Mouse (Mus musculus) cortical plate, adult 2 months (tissue): ENCODE measurements at regions not wholly inside any gene's neighbourhood (a gene's known extent, or its start where the extent isn't known, plus 50 kb on each side); places are given as distances from the start of the nearest gene placed in this dataset.

Experiments
- H3K27ac ChIP-seq: fragments of 200-500 bp; 2 replicates; pipeline ENCODE4 v1.5.1; 2012; ENCODE audit warnings: low read length, control low read depth, inconsistent platforms; ENCODE audit not compliant: insufficient read depth
- H3K4me1 ChIP-seq: fragments of 200-500 bp; 2 replicates; pipeline ENCODE4 v1.6.1; 2011; ENCODE audit warnings: low read length; ENCODE audit not compliant: control insufficient read depth, insufficient read depth
- H3K4me3 ChIP-seq: fragments of 200-500 bp; 2 replicates; pipeline ENCODE4 v1.5.1; 2011; ENCODE audit warnings: mild to moderate bottlenecking, low read length, control low read depth; ENCODE audit not compliant: insufficient read depth
- CTCF ChIP-seq: fragments of 200-500 bp; IDR thresholded peaks from 2 replicates; pipeline ENCODE4 v1.5.1; 2011; ENCODE audit warnings: mild to moderate bottlenecking, control low read depth, low read length; ENCODE audit not compliant: insufficient read depth; ENCODE audit errors: extremely low read depth
- POLR2A ChIP-seq: fragments of 200-500 bp; IDR thresholded peaks from 2 replicates; pipeline ENCODE4 v1.6.1; 2011; ENCODE audit warnings: mild to moderate bottlenecking, low read length, control low read depth; ENCODE audit not compliant: insufficient read depth; ENCODE audit errors: extremely low read depth

- H3K4me3 ChIP-seq: no peak overlapping the region
Measured at GRCm38 (mm10) chr17:77819698-77820097, 380.4 kb upstream of the Crim1 start.

GRCm38 (mm10) chr17:77843949-77844348 lies 356.1 kb upstream of the Crim1 start:
- Histone ChIP-seq H3K4me3 (no peak overlapping the region), H3K27ac (no peak overlapping the region), H3K4me1 (no peaks in the 10 kb centered on the region)
- TF ChIP-seq POLR2A (no peak), CTCF (no peak)

More at GRCm38 (mm10) chr17:77819698-77820097, 380.4 kb upstream of the Crim1 start:
- TF ChIP-seq POLR2A (no peak), CTCF (no peak)
- Histone ChIP-seq H3K4me1 (no peaks in the 10 kb centered on the region), H3K27ac (no peak overlapping the region)

- Histone ChIP-seq H3K27ac (peak overlapping the region; percentile 56; the same call in 1 of the 2 replicates), H3K4me1 (no peaks in the 10 kb centered on the region), H3K4me3 (no peak overlapping the region)
- TF ChIP-seq CTCF: no peak
- TF ChIP-seq POLR2A: no peak
Measured at GRCm38 (mm10) chr17:77874497-77874896, 325.6 kb upstream of the Crim1 start.

GRCm38 (mm10) chr17:77877016-77877415 lies 323.0 kb upstream of the Crim1 start:
- Histone ChIP-seq H3K4me1 (no peaks in the 10 kb centered on the region), H3K27ac (no peak overlapping the region), H3K4me3 (no peak overlapping the region)
- TF ChIP-seq CTCF (no peak), POLR2A (no peak)

- no peak overlapping the region for H3K4me3 ChIP-seq
Measured at GRCm38 (mm10) chr17:77885150-77885549, 314.9 kb upstream of the Crim1 start.

GRCm38 (mm10) chr17:77889147-77889546 lies 310.9 kb upstream of the Crim1 start:
- H3K27ac ChIP-seq: peak overlapping the region; percentile 56
- TF ChIP-seq CTCF: no peak
- no peak for TF ChIP-seq POLR2A
- H3K4me3 ChIP-seq: no peak overlapping the region
- H3K4me1 ChIP-seq: no peaks in the 10 kb centered on the region

More at GRCm38 (mm10) chr17:77885150-77885549, 314.9 kb upstream of the Crim1 start:
- no peak for TF ChIP-seq POLR2A
- TF ChIP-seq CTCF: no peak
- Histone ChIP-seq H3K4me1 (no peaks in the 10 kb centered on the region), H3K27ac (no peak overlapping the region)

- TF ChIP-seq CTCF (no peak), POLR2A (no peak)
- Histone ChIP-seq H3K4me3 (no peak overlapping the region), H3K4me1 (no peaks in the 10 kb centered on the region), H3K27ac (no peak overlapping the region)
Measured at GRCm38 (mm10) chr17:77904412-77904811, 295.6 kb upstream of the Crim1 start.

- H3K27ac ChIP-seq: no peak overlapping the region
- H3K4me1 ChIP-seq: no peaks in the 10 kb centered on the region
- TF ChIP-seq POLR2A: no peak
- no peak for TF ChIP-seq CTCF
Measured at GRCm38 (mm10) chr17:77913962-77914450, 286.0 kb upstream of the Crim1 start.

GRCm38 (mm10) chr17:77930253-77930652 lies 269.8 kb upstream of the Crim1 start:
- Histone ChIP-seq H3K4me3 (no peak overlapping the region), H3K27ac (no peak overlapping the region), H3K4me1 (no peaks in the 10 kb centered on the region)
- TF ChIP-seq POLR2A: no peak
- TF ChIP-seq CTCF: no peak

More at GRCm38 (mm10) chr17:77913962-77914450, 286.0 kb upstream of the Crim1 start:
- no peak overlapping the region for H3K4me3 ChIP-seq

GRCm38 (mm10) chr17:77930967-77931591 lies 269.0 kb upstream of the Crim1 start:
- TF ChIP-seq CTCF: no peak
- no peak for TF ChIP-seq POLR2A
- Histone ChIP-seq H3K4me3 (no peak overlapping the region), H3K4me1 (no peaks in the 10 kb centered on the region), H3K27ac (no peak overlapping the region)

GRCm38 (mm10) chr17:77933192-77933591 lies 266.9 kb upstream of the Crim1 start:
- Histone ChIP-seq H3K4me1 (no peaks in the 10 kb centered on the region), H3K4me3 (no peak overlapping the region), H3K27ac (no peak overlapping the region)
- TF ChIP-seq POLR2A (no peak), CTCF (no peak)
